Mouse (Mus musculus) ES-E14 (cell line): Measurements from ENCODE around the gene Acy3.

Source experiments
- CHD2 ChIP-seq: IDR thresholded peaks from 2 replicates; pipeline ENCODE4 v1.6.1; 2014; ENCODE audit warnings: mild to moderate bottlenecking, low read depth, low read length, inconsistent platforms
- HCFC1 ChIP-seq: IDR thresholded peaks from 2 replicates; pipeline ENCODE4 v1.6.1; 2012; ENCODE audit warnings: low read length, inconsistent platforms, borderline replicate concordance; ENCODE audit not compliant: insufficient read depth

DNA sequence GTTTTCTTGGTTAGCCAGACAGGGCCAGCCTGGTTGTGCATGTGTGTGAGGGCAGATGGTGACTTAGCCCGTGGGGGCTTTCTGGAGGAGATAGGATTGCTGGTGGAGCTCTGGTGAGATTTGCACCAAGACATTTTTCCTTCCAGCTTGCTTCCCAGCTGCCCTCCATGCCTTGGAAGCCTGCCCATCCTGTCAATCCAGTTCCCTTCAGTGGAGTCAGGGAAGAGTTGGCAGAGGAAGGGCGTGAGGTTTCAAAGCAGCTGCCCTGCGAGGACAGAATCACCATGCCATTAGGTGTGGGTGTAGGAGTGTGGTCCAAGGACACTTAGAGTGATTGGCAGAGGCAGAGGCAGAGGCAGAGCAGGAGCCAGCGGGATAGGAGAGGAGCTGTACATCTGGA is 27.9 kb upstream of the Acy3 start, which contains the start of gene Aldh3b3:
- TF ChIP-seq HCFC1 (no peak), CHD2 (no peak)
